Mouse (Mus musculus) liver, embryonic 14.5 days (tissue): Measurements from ENCODE around the gene Baiap3.

Source experiments
- CTCF ChIP-seq: IDR thresholded peaks from 2 replicates; pipeline ENCODE4 v1.5.1; 2016; ENCODE audit warnings: antibody characterized with exemption, low read depth, control low read depth
- EP300 ChIP-seq: IDR thresholded peaks from 2 replicates; pipeline ENCODE4 v1.6.1; 2016; ENCODE audit warnings: antibody characterized with exemption, low read depth

DNA sequence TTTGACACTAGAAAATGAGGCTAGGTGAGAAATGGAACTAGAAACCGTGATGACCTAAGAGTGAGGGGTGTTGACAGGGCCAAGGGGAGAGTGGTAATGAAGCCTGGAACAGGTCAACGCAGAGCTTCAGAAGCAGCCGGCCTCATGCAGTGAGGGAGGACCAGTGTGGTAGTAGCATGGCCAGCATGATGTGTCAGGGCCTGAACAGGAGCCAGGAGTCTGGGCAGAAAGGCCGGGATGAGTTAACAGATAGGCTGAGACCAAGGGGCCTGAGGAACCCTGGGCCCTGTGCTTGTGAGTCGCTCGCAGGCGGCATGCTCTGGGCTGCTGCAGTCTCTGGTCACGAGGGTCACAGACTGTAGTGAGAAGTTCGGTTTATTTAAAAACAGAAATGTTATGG, 37.2 kb downstream of the Baiap3 start:
- TF ChIP-seq CTCF (no peak), EP300 (no peak)
